8 mouse cellular contexts compared by ENCODE assay signal in genomic region chr1:4689096-4689495, GRCm38 (mm10).
DNase-seq lines count a peak whose midpoint lies in the region; ATAC-seq and TF ChIP-seq lines count a peak whose summit lies in the region.

No protein-coding gene starts in this region.

- intact Hi-C loops in left cerebral cortex, adult 2 months (cut with DNase I) = no loop called here
- intact Hi-C loops in left cerebral cortex, postnatal 4 days (cut with DNase I) = no loop called here

- TF ChIP-seq POLR2A in cerebellum, adult 2 months (IDR thresholded peaks at IDR 0.05; ENCODE audit: borderline replicate concordance, insufficient read depth, low read length) = no peak

- no peaks in the 10 kb centered on the region for H3K4me1 ChIP-seq in intestine, postnatal 0 days (replicated peaks; ENCODE audit: control insufficient read depth, insufficient read depth, low read length)
- no peaks in the 10 kb centered on the region for H3K4me1 ChIP-seq in neural tube, embryonic 11.5 days (ENCODE audit: control insufficient read depth, insufficient read depth, low read length)
- H3K4me1 ChIP-seq in cerebellum, adult 2 months (ENCODE audit: control insufficient read depth, insufficient read depth, low read length) = no peaks in the 10 kb centered on the region

- no peak overlapping the region for H3K27ac ChIP-seq in left cerebral cortex, adult 2 months
- H3K27ac ChIP-seq in intestine, postnatal 0 days (ENCODE audit: low read depth, low read length) = no peak overlapping the region
- H3K27ac ChIP-seq in neural tube, embryonic 11.5 days (ENCODE audit: low read depth, low read length) = no peak overlapping the region
- no peak overlapping the region for H3K27ac ChIP-seq in cerebellum, adult 2 months (ENCODE audit: insufficient read depth, low read length)

- DNase-seq in left cerebral cortex, adult 2 months (ENCODE audit: extremely low spot score in 1 of 2, low spot score in 2 of 2) = no peak
- no peak for DNase-seq in left cerebral cortex, postnatal 4 days
- DNase-seq in neural tube, embryonic 11.5 days (ENCODE audit: low spot score) = peak; percentile 22
- DNase-seq in cerebellum, adult 2 months = no peak
- DNase-seq in gastrocnemius, adult 18-20 months (ENCODE audit: low spot score) = no peak
- DNase-seq in yolk sac, embryonic 10.5 days (ENCODE audit: low spot score) = no peak

- peak overlapping the region; percentile 19; the same call in 1 of the 2 replicates for H3K4me3 ChIP-seq in left cerebral cortex, adult 2 months
- H3K4me3 ChIP-seq in intestine, postnatal 0 days (ENCODE audit: low read depth, low read length) = no peak overlapping the region
- no peak overlapping the region for H3K4me3 ChIP-seq in neural tube, embryonic 11.5 days (ENCODE audit: low read depth, low read length)
- H3K4me3 ChIP-seq in cerebellum, adult 2 months (replicated peaks; ENCODE audit: insufficient read depth, low read depth, low read length) = no peak overlapping the region

- peak; percentile 34; the same call in 1 of the 2 replicates for ATAC-seq in erythroid progenitor cell, adult 5-6 weeks (replicated peaks; ENCODE audit: low FRiP score, poor library complexity, severe bottlenecking)
- ATAC-seq in intestine, postnatal 0 days = no peak
- ATAC-seq in neural tube, embryonic 11.5 days (ENCODE audit: insufficient read depth, low FRiP score, low TSS enrichment) = no peak

- WGBS in intestine, postnatal 0 days = 37% methylated on average over 26 of the region's 26 CpGs
- 24% methylated on average over 25 of the region's 26 CpGs for WGBS in neural tube, embryonic 11.5 days
- WGBS in cerebellum, adult 2 months = 16% methylated on average over 26 of the region's 26 CpGs

- H3K9me3 ChIP-seq in intestine, postnatal 0 days (ENCODE audit: control insufficient read depth) = no peaks in the 10 kb centered on the region
- H3K9me3 ChIP-seq in neural tube, embryonic 11.5 days (ENCODE audit: control insufficient read depth, low read length) = no peaks in the 10 kb centered on the region

- peak overlapping the region; percentile 48 for H3K4me2 ChIP-seq in intestine, postnatal 0 days (replicated peaks; ENCODE audit: low read depth)
- 0 out of 2 replicates have a peak overlapping the region, but pooled peaks have one; percentile 16 for H3K4me2 ChIP-seq in neural tube, embryonic 11.5 days (ENCODE audit: low read depth)

- H3K9ac ChIP-seq in intestine, postnatal 0 days (ENCODE audit: low read depth, low read length) = no peak overlapping the region
- H3K9ac ChIP-seq in neural tube, embryonic 11.5 days (ENCODE audit: low read length) = no peak overlapping the region

- no peaks in the 10 kb centered on the region for H3K36me3 ChIP-seq in intestine, postnatal 0 days (ENCODE audit: control insufficient read depth, insufficient read depth)
- H3K36me3 ChIP-seq in neural tube, embryonic 11.5 days (ENCODE audit: control insufficient read depth, insufficient read depth, low read length) = no peaks in the 10 kb centered on the region

- no peak for TF ChIP-seq CTCF in left cerebral cortex, adult 2 months (IDR thresholded peaks at IDR 0.05)
- TF ChIP-seq CTCF in intestine, postnatal 0 days (IDR thresholded peaks at IDR 0.05; ENCODE audit: low read depth) = no peak
- TF ChIP-seq CTCF in cerebellum, adult 2 months (IDR thresholded peaks at IDR 0.05; ENCODE audit: borderline replicate concordance, insufficient read depth, low read depth, low read length) = no peak

- no peaks in the 10 kb centered on the region for H3K27me3 ChIP-seq in intestine, postnatal 0 days (replicated peaks; ENCODE audit: control insufficient read depth, insufficient read depth, low read length)
- no peaks in the 10 kb centered on the region for H3K27me3 ChIP-seq in neural tube, embryonic 11.5 days (ENCODE audit: control insufficient read depth, insufficient read depth, low read length)
- no peaks in the 10 kb centered on the region for H3K27me3 ChIP-seq in cerebellum, adult 2 months (ENCODE audit: control insufficient read depth, insufficient read depth, low read length)
